ENCODE assay signal across 9 mouse cellular contexts in genomic region chr6:91115158-91115557, GRCm38 (mm10). TPM values are rescaled to one million over a fixed set of nuclear protein-coding genes. Genes with fewer than 3 reads are reported as not detected.
DNase-seq lines count a peak whose midpoint lies in the region; ATAC-seq and TF ChIP-seq lines count a peak whose summit lies in the region.
"Had no signal": no experiment of that assay in that cellular context is flagged by ENCODE, and none has a peak within 500 bp of the region (broad histone marks: within the 10 kb centered on the region; RNA-seq: fewer than 3 reads in every experiment).

No protein-coding gene starts in this region.

- intact Hi-C loops in gastrocnemius, adult 2 months (cut with DNase I) = loop anchor here (5.0 kb wide), 1 partner anchor 38 kb away; no protein-coding TSS in a partner anchor
- intact Hi-C loops in gastrocnemius, postnatal 14 days (cut with DNase I; ENCODE audit: low total_unique reads) = no loop called here

- H3K4me1 ChIP-seq in thymus, adult 2 months (replicated peaks; ENCODE audit: control insufficient read depth, insufficient read depth, low read length) = peaks cover 35% of the 10 kb centered on the region
- peaks cover 16% of the 10 kb centered on the region for H3K4me1 ChIP-seq in lung, embryonic 15.5 days

- WGBS in thymus, adult 2 months = 7% methylated on average over 1 of the region's 1 CpGs
- 23% methylated on average over 1 of the region's 1 CpGs for WGBS in lung, embryonic 15.5 days

- no peak for TF ChIP-seq CTCF in gastrocnemius, adult 2 months (IDR thresholded peaks at IDR 0.05)
- TF ChIP-seq CTCF in thymus, adult 2 months (IDR thresholded peaks at IDR 0.05; ENCODE audit: borderline replicate concordance, control insufficient read depth, extremely low read depth, insufficient read depth, low read length, poor library complexity) = no peak

- H3K27ac ChIP-seq in gastrocnemius, adult 2 months = peak overlapping the region; percentile 13; the same call in 1 of the 2 replicates
- H3K27ac ChIP-seq in thymus, adult 2 months (ENCODE audit: control insufficient read depth, insufficient read depth, low read length) = peak overlapping the region; percentile 77
- peak overlapping the region; percentile 76; the same call in 1 of the 2 replicates for H3K27ac ChIP-seq in lung, embryonic 15.5 days

- no peak overlapping the region for H3K9ac ChIP-seq in lung, embryonic 15.5 days

- TF ChIP-seq POLR2A in thymus, adult 2 months (IDR thresholded peaks at IDR 0.05; ENCODE audit: control insufficient read depth, extremely low read depth, insufficient read depth, low read length, poor library complexity) = no peak

- DNase-seq in gastrocnemius, adult 2 months = no peak
- no peak for DNase-seq in gastrocnemius, postnatal 14 days
- no peak for DNase-seq in thymus, adult 2 months
- no peak for DNase-seq in thymus, postnatal 14 days
- DNase-seq in adipocyte (ENCODE audit: low spot score) = no peak
- DNase-seq in gastrocnemius, adult 18-20 months (ENCODE audit: low spot score) = no peak
- DNase-seq: adrenal gland, adult 8-10 months had no signal

- H3K27me3 ChIP-seq in thymus, adult 2 months (ENCODE audit: control insufficient read depth, insufficient read depth, low read length) = no peaks in the 10 kb centered on the region
- peaks cover 4% of the 10 kb centered on the region; the same call in 1 of the 2 replicates for H3K27me3 ChIP-seq in lung, embryonic 15.5 days

- H3K9me3 ChIP-seq in lung, embryonic 15.5 days = no peaks in the 10 kb centered on the region

- H3K4me2 ChIP-seq in lung, embryonic 15.5 days = peak overlapping the region; percentile 98

- no peak overlapping the region for H3K4me3 ChIP-seq in gastrocnemius, adult 2 months
- no peak overlapping the region for H3K4me3 ChIP-seq in thymus, adult 2 months (ENCODE audit: control insufficient read depth, insufficient read depth, low read length)
- H3K4me3 ChIP-seq in lung, embryonic 15.5 days = no peak overlapping the region

- H3K36me3 ChIP-seq in thymus, adult 2 months (ENCODE audit: control insufficient read depth, insufficient read depth, low read length) = no peaks in the 10 kb centered on the region
- no peaks in the 10 kb centered on the region for H3K36me3 ChIP-seq in lung, embryonic 15.5 days

- no peak for ATAC-seq in lung, embryonic 15.5 days (ENCODE audit: borderline replicate concordance, extremely low read depth, low FRiP score, low TSS enrichment)
- no peak for ATAC-seq in inflammation-experienced regulatory T-cells, adult 6 months

RNA-seq across cellular contexts. Expression of gene Nup210, which starts 1.5 kb away (rescaled TPM):
- total RNA-seq in gastrocnemius, adult 2 months (2021) = 10 to 100 TPM; 18.8 to 31.7 TPM
- total RNA-seq in gastrocnemius, postnatal 14 days (2021) = 10 to 100 TPM; 16.9 to 18.1 TPM
- polyA plus RNA-seq in thymus, adult 2 months (2012; rRNA removed) = 219 and 378 TPM in 2 replicates
- 25.7 and 27.5 TPM in 2 replicates for polyA plus RNA-seq in lung, embryonic 15.5 days (2015; fragmentation: Nextera tagmentation; extraction: Ambion mirVana)
- 10 to 100 TPM; 51.5 to 81.0 (median 66.2) TPM for polyA plus RNA-seq in inflammation-experienced regulatory T-cells, adult 6 months (2017; shearing (Covaris generic))
- 10 to 100 TPM; 18.4 to 22.1 TPM for total RNA-seq in gastrocnemius, adult 18-20 months (2021)

RNA-seq across cellular contexts. Expression of gene Hdac11, which starts 41.3 kb away (rescaled TPM):
- 1 to 10 TPM; 5.1 to 6.5 TPM for total RNA-seq in gastrocnemius, adult 2 months (2021)
- 1 to 10 TPM; 6.4 to 6.9 TPM for total RNA-seq in gastrocnemius, postnatal 14 days (2021)
- 10.8 and 16.6 TPM in 2 replicates for polyA plus RNA-seq in thymus, adult 2 months (2012; rRNA removed)
- 7.5 and 8.2 TPM in 2 replicates for polyA plus RNA-seq in lung, embryonic 15.5 days (2015; fragmentation: Nextera tagmentation; extraction: Ambion mirVana)
- polyA plus RNA-seq in inflammation-experienced regulatory T-cells, adult 6 months (2017; shearing (Covaris generic)) = 1 to 10 TPM in 2 of 3 experiments, under 1 TPM in 1; 0.80 to 1.5 (median 1.4) TPM
- 1 to 10 TPM; 6.7 to 7.2 TPM for total RNA-seq in gastrocnemius, adult 18-20 months (2021)

Comparison
In these comparisons a context has a peak if more than half of its experiments do, and no peak if none do; other contexts are left out.
1. H3K27ac ChIP-seq: peak in every context shown above with its lines; median percentile 77 in thymus, adult 2 months; 76 in lung, embryonic 15.5 days; 13 in gastrocnemius, adult 2 months.